Mouse (Mus musculus) gastrocnemius, postnatal 25 days (tissue): ENCODE results near the gene Naip2. TPM values are rescaled to one million over a fixed set of nuclear protein-coding genes. Genes with fewer than 3 reads are reported as not detected.
A peak's percentile ranks its signal among the peaks of the same experiment; 100 is the strongest.
"Not testable (repeated sequence)": the region's sequence is repeated elsewhere in the genome, so short reads cannot be mapped to it uniquely, and the experiment has no call there.

Experiments
- DNase-seq: peaks from one replicate; pipeline ENCODE4 v3.0.0; 2022
- long read RNA-seq, 2 experiments: library from polyadenylated mRNA; stranded (forward); transcript quantifications; one replicate each; pipeline ENCODE4 v2.0.0; 2021
- total RNA-seq, 2 experiments: library from RNA; stranded (reverse); gene quantifications; 1 replicate in 1 of 2; 2 replicates in 1 of 2; pipeline ENCODE4 v1.2.3; 2021

Naip2 gene
- under 1 TPM; 0.18 to 0.21 TPM for total RNA-seq
- long read RNA-seq, experiment 1 = 0 reads
- long read RNA-seq, experiment 2 = 0 reads

- DNase-seq = not testable (repeated sequence)
These were observed at the start of gene Naip2 for GRCm38 (mm10) chr13:100201659-100202333. Gene Naip2, minus strand, starts transcription at chr13:100202092.

DNA sequence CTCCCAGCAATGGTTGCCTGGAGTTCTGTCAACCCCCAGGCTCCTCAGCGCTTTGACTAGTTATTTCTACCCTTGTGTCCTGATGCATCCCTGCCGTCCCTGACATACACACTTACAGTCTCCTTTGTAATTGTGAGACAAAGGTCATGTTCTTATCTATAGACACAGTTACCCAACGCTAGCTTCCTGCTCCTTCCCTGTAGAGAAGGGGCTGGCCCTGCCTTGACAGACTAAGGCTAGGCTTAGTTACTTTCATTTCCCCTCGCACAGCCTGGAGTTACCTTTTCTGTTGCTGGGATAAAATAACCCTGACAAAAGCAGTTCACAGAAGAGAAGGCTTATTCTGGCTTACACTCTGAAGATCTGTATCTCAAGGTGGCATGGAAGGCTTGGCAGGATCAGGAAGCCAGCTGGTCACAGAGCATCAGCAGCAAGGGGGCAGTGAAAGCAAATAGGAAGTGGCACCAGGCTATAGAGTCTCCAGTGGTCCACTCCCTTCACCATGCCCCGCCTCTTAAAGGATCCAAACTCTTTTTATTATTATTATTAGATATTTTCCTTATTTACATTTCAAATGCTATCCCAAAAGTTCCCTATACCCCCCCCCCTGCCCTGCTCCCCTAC lies 45.1 kb upstream of the Naip2 start:
- not testable (repeated sequence) for DNase-seq

- DNase-seq = not testable (repeated sequence)
These were observed 44.3 kb upstream of the Naip2 start, which contains the start of gene Naip5 for GRCm38 (mm10) chr13:100246223-100246622. Gene Naip5, minus strand, starts transcription at chr13:100246323.

GRCm38 (mm10) chr13:100243702-100244101 lies 41.8 kb upstream of the Naip2 start:
- DNase-seq = no peak

DNA sequence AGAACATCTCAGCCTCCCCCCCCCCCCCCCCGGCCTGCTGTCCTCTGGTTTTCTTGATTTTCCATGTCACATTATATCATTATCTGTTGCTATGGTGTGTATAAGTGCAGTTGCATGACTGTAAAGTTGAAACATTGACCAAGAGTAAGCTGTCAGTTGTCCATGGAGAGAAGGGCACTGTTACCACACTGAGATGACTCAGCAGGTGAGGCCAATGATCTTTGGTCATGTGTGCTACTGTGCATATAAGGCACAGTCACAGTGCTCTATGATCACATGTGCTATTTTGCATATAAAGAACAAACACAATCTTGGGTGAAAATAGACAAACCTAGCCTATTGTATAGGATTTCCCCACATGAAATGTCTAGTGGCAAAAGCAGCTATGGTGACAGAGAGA lies 11.8 kb upstream of the Naip2 start:
- DNase-seq = not testable (repeated sequence)

GRCm38 (mm10) chr13:100210540-100210939 lies 8.6 kb upstream of the Naip2 start:
- no peak for DNase-seq

DNA sequence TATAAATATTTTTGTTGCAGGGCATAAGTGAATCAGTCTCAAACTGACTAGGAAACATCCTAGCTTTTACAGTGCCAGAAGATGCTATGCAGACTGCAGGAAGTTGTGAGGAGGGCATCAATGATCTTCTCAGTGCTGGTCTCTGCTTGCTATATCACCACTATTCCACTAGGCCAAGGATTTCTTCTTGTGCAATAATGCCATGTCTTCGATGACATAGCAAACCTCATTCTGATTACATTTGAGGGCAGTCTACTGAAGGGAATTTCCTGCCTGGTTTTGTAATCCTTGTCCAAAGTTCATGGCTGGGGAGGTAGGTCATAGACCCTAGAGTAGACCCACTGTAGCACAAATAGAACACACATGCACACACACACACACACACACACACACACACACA lies 1.4 kb upstream of the Naip2 start:
- no peak for DNase-seq

- no peak for DNase-seq
These were observed 1.1 kb downstream of the Naip2 start for GRCm38 (mm10) chr13:100200778-100201177.

DNA sequence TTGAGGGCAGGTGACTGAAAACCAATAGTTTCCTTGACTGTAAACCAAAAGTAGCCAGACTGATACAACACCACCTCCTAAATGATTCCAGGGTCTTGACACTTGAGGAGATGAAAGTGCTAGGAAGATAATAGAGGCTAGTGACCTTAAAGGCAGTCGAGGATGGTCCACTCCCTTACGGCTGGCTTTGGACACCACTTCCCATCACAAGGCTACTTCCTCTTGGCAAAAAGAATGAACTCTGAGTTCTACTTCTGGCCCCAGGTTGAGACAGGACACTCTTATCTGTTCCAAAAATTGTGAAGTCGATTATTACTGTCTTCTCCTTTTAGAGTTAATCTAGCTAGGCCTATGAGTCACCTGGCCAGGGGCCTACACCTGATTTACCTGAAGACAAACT lies 6.5 kb downstream of the Naip2 start:
- no peak for DNase-seq

GRCm38 (mm10) chr13:100183111-100183510 lies 18.8 kb downstream of the Naip2 start:
- not testable (repeated sequence) for DNase-seq

- not testable (repeated sequence) for DNase-seq
These were observed 27.5 kb downstream of the Naip2 start for GRCm38 (mm10) chr13:100174360-100174759.

DNA sequence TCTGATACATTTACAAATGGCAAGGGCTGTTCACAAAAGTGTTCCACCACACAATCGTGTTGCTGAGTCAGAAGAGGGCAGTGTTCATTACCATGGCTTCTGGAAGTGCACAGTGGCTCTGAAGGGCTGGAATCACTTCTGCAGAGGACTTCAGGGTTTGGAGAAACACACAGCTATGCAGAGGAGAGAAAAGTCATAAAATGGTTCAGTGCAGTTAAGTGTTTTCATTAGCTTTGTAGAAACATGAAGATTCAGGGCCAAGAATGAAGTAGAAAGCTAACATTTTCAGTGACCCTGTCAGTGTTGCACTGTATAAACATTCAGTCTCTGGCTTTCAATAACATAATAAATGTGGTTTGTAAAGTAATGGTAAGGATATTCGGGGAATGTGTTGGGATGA lies 35.5 kb downstream of the Naip2 start:
- DNase-seq = not testable (repeated sequence)

DNA sequence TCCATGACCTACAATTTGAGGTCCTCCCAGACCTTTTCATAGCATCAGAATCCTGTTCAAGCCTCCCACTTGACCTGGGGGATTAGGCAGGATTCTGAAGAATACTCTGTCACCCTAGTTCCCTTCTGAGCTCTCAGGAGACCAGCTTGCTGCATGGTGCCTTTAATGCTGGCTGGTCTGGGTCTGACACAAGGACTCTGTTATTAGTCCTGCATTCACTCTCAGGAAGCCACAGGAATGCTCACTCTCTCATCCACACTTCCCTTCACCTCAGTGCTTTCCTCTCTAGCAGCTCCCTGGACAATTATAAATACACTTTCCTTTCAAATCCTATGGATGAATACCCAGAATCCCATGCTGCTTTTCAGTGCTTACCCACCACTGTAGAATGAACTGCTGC lies 39.4 kb downstream of the Naip2 start:
- DNase-seq = not testable (repeated sequence)

DNA sequence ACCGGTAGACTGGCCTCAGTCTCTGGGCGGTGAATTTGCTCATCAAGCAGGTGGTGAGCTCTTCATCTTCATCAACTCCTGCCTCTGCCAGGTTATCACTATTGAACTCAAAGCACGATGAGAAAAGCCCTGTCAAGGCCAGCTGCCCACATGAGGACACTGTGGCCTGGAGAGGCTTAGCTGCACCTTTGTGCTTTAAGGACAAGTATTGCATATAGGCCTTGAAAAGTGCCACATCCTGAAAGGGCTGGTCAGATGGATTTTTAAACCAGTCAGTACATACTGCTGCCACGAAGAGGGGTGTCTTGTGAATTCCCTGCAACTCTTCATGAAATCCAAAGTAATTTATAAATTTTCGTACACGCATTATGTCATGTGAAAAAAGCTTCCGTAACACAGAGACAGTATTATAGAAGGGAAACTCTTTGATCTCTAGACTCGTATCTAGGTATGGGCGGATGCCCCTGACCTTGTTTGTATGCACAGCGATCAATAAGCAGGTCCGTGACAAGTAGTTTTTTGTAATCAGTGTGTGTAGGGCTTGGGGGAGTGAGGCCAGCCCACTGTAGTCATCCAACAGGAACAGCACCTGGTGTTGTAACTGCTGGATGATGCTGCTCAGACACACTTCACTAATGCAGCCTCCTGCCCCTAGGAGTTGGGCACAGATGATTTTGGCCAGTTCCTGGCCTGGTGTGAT lies 40.6 kb downstream of the Naip2 start:
- DNase-seq = not testable (repeated sequence)

- DNase-seq = no peak
These were observed 45.3 kb downstream of the Naip2 start for GRCm38 (mm10) chr13:100156624-100157023.

- no peak for DNase-seq
These were observed 49.2 kb downstream of the Naip2 start for GRCm38 (mm10) chr13:100152659-100153058.

GRCm38 (mm10) chr13:100141646-100142314 lies 60.1 kb downstream of the Naip2 start:
- DNase-seq = no peak

DNA sequence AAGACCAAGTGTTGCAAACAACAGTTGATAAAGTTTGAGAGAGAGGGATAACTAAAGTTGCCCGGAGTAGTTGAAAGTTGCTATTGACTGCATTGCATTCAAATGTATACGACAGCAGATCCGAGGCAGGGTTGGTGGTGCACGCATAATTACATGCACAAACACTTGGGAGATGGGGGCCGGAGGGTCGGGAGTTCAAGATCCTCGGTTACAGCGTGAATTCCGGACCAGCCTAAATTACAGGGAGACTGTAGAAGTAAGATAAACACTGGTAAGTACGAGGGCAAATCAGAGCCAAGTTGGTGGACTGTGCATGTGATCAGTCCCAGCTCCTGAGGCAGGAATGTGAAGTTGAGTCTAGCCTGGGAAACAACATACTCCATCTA lies 76.6 kb downstream of the Naip2 start:
- DNase-seq = no peak

GRCm38 (mm10) chr13:100124423-100125257 lies 77.3 kb downstream of the Naip2 start, which contains the start of gene Smn1:
Gene Smn1, plus strand, starts transcription at chr13:100124852.
- peak; percentile 87 for DNase-seq

GRCm38 (mm10) chr13:100123970-100124369 lies 77.9 kb downstream of the Naip2 start:
- DNase-seq = no peak

DNA sequence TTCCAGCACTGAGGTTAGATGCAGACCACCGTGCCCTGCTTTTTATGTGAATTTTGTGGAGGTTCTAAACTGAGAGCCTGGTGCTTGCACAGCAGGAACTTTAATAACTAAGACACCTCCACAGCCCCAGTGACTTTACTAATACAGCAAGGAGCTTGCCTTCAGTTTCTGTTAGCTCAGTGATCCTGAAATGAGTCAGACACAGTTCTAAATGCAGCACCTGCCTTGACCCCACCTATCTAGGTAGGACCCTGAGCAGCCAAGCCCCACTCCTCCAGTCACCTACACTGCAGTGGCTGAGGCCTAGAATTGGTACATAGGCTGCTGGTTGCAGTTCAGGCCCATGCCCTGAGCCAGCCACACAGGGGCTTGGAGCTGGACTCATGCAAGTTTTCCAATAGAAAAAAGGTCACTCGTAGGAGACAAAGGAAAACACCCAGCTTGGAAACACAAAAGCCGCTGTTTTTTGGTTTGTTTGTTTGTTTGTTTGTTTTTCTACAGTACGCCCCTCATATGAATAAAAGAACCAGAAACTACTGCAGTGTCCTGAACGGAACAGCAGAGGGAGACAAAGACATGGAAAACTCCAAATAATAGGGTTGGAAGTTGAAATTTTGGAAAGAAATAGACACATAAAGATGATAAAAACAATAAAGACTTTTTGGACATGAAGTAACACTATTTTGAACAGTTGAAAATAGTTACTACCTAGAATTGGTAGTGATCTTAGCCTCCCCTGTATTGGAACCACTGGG lies 89.5 kb downstream of the Naip2 start:
- DNase-seq = no peak
